Comparison of ENCODE assay signal across 9 mouse cellular contexts in genomic region chr1:136395073-136395472, GRCm38 (mm10). TPM values are rescaled to one million over a fixed set of nuclear protein-coding genes. Genes with fewer than 3 reads are reported as not detected.
DNase-seq lines count a peak whose midpoint lies in the region; ATAC-seq and TF ChIP-seq lines count a peak whose summit lies in the region.
"Had no signal": no experiment of that assay in that cellular context is flagged by ENCODE, and none has a peak within 500 bp of the region (broad histone marks: within the 10 kb centered on the region; RNA-seq: fewer than 3 reads in every experiment).

No protein-coding gene starts in this region.

- dilution Hi-C loops in CH12.LX (cut with MboI; ENCODE audit: extremely low pct_ligation_motif_present, extremely low pct_unique_long_range_greater_than_20kb, low sequenced_read_pairs): no loop called here

- in situ Hi-C loops in CH12.LX (cut with MboI; ENCODE audit: low pct_ligation_motif_present, low pct_unique_long_range_greater_than_20kb, low sequenced_read_pairs): no loop called here

- no peak; the same call in 1 of the 2 replicates for TF ChIP-seq POLR2A in CH12.LX (IDR thresholded peaks at IDR 0.05; ENCODE audit: low read depth, low read length)

- 30% methylated on average over 5 of the region's 5 CpGs for WGBS in forebrain, embryonic 13.5 days
- WGBS in liver, embryonic 16.5 days (ENCODE audit: insufficient replicate concordance): 34% methylated on average over 5 of the region's 5 CpGs
- 30% methylated on average over 5 of the region's 5 CpGs for WGBS in intestine, embryonic 15.5 days

- peaks cover 0 to 28% of the 10 kb centered on the region in 2 experiments; a peak in 3 of 4 replicates for H3K4me1 ChIP-seq in CH12.LX (ENCODE audit: control insufficient read depth in 1 of 2, insufficient read depth in 2 of 2)
- 0 out of 2 replicates have a peak, but pooled peaks cover 7% of the 10 kb centered on the region for H3K4me1 ChIP-seq in forebrain, embryonic 13.5 days
- H3K4me1 ChIP-seq in liver, embryonic 16.5 days (ENCODE audit: control insufficient read depth, low read depth, low read length): peaks cover 2% of the 10 kb centered on the region; the same call in 1 of the 2 replicates
- no peaks in the 10 kb centered on the region for H3K4me1 ChIP-seq in intestine, embryonic 15.5 days (replicated peaks)

- no peak for ATAC-seq in forebrain, embryonic 13.5 days
- peak; percentile 21; the same call in 1 of the 2 replicates for ATAC-seq in liver, embryonic 16.5 days (ENCODE audit: low read depth)
- ATAC-seq in intestine, embryonic 15.5 days: no peak
- ATAC-seq: Patski had no signal

- peak overlapping the region; percentile 48 for H3K9ac ChIP-seq in CH12.LX (ENCODE audit: insufficient read depth, low read depth)
- no peak overlapping the region for H3K9ac ChIP-seq in forebrain, embryonic 13.5 days
- no peak overlapping the region for H3K9ac ChIP-seq in liver, embryonic 16.5 days (ENCODE audit: low read depth, low read length)
- H3K9ac ChIP-seq in intestine, embryonic 15.5 days: no peak overlapping the region
- H3K9ac ChIP-seq: lung, embryonic 14.5 days had no signal

- H3K27ac ChIP-seq in CH12.LX (ENCODE audit: insufficient read depth, low read depth): no peak overlapping the region
- no peak overlapping the region for H3K27ac ChIP-seq in forebrain, embryonic 13.5 days
- no peak overlapping the region for H3K27ac ChIP-seq in liver, embryonic 16.5 days (ENCODE audit: low read length)
- no peak overlapping the region for H3K27ac ChIP-seq in intestine, embryonic 15.5 days

- no peaks in the 10 kb centered on the region for H3K27me3 ChIP-seq in CH12.LX (replicated peaks)
- no peaks in the 10 kb centered on the region for H3K27me3 ChIP-seq in forebrain, embryonic 13.5 days
- H3K27me3 ChIP-seq in liver, embryonic 16.5 days (ENCODE audit: control insufficient read depth, insufficient read depth, low read depth, low read length): peaks cover 4% of the 10 kb centered on the region; the same call in 1 of the 2 replicates
- H3K27me3 ChIP-seq in intestine, embryonic 15.5 days (replicated peaks): no peaks in the 10 kb centered on the region; the same call in 1 of the 2 replicates

- H3K4me3 ChIP-seq in CH12.LX (replicated peaks in 1 of 3; ENCODE audit: low read depth in 2 of 3, low read length in 2 of 3, poor library complexity in 1 of 3): peak overlapping the region; percentile 37 to 56 (median 42)
- H3K4me3 ChIP-seq in forebrain, embryonic 13.5 days: peak overlapping the region; percentile 2; the same call in 1 of the 2 replicates
- no peak overlapping the region for H3K4me3 ChIP-seq in liver, embryonic 16.5 days (ENCODE audit: low read depth, low read length)
- H3K4me3 ChIP-seq in intestine, embryonic 15.5 days (replicated peaks): no peak overlapping the region

- TF ChIP-seq EP300 in CH12.LX (IDR thresholded peaks at IDR 0.05; ENCODE audit: low read length): no peak

- H3K9me3 ChIP-seq in CH12.LX (replicated peaks; ENCODE audit: low read length): no peaks in the 10 kb centered on the region
- H3K9me3 ChIP-seq in forebrain, embryonic 13.5 days (replicated peaks): no peaks in the 10 kb centered on the region
- no peaks in the 10 kb centered on the region for H3K9me3 ChIP-seq in liver, embryonic 16.5 days (replicated peaks; ENCODE audit: control insufficient read depth, low read length)
- no peaks in the 10 kb centered on the region for H3K9me3 ChIP-seq in intestine, embryonic 15.5 days

- H3K36me3 ChIP-seq in CH12.LX (replicated peaks in 1 of 2; ENCODE audit: control insufficient read depth in 1 of 2, insufficient read depth in 1 of 2, low read length in 1 of 2): no peaks in the 10 kb centered on the region
- no peaks in the 10 kb centered on the region for H3K36me3 ChIP-seq in forebrain, embryonic 13.5 days (ENCODE audit: poor library complexity, severe bottlenecking)
- H3K36me3 ChIP-seq in liver, embryonic 16.5 days (ENCODE audit: control insufficient read depth, insufficient read depth): no peaks in the 10 kb centered on the region
- H3K36me3 ChIP-seq in intestine, embryonic 15.5 days: no peaks in the 10 kb centered on the region

- H3K4me2 ChIP-seq in CH12.LX (ENCODE audit: insufficient read depth, low read depth, poor library complexity, severe bottlenecking): peak overlapping the region; percentile 96
- H3K4me2 ChIP-seq in forebrain, embryonic 13.5 days: peak overlapping the region; percentile 36
- peak overlapping the region; percentile 29; the same call in 1 of the 2 replicates for H3K4me2 ChIP-seq in liver, embryonic 16.5 days (ENCODE audit: low read depth, low read length)
- no peak overlapping the region for H3K4me2 ChIP-seq in intestine, embryonic 15.5 days (replicated peaks)
- H3K4me2 ChIP-seq: lung, embryonic 14.5 days had no signal

- no peaks in the 10 kb centered on the region for H3K79me2 ChIP-seq in CH12.LX (replicated peaks; ENCODE audit: control insufficient read depth, extremely low read depth, insufficient read depth, poor library complexity, severe bottlenecking)

- no peak for TF ChIP-seq CTCF in CH12.LX (conservative IDR thresholded peaks at IDR 0.05 in 1 of 2, IDR thresholded peaks at IDR 0.05 in 1 of 2; ENCODE audit: low read depth in 2 of 2, low read length in 2 of 2)

- TF ChIP-seq RAD21 in CH12.LX (IDR thresholded peaks at IDR 0.05; ENCODE audit: low read depth, low read length): no peak

- DNase-seq in CH12.LX (ENCODE audit: extremely low read depth) (peak; percentile 58), ES-CJ7 (ENCODE audit: low read depth, low spot score) (peak; percentile 67)
- no peak for DNase-seq in adrenal gland, postnatal 25 days
- DNase-seq in gastrocnemius, postnatal 4 days (ENCODE audit: low spot score in 2 of 2): no peak

TF ChIP-seq in CH12.LX, 34 proteins besides CTCF, POLR2A, EP300 and RAD21:
- TF ChIP-seq KAT2A (IDR thresholded peaks at IDR 0.05; ENCODE audit: insufficient replicate concordance, low read length) (no peak), PAX5 (IDR thresholded peaks at IDR 0.05; ENCODE audit: low read length) (no peak), TBP (conservative IDR thresholded peaks at IDR 0.05; ENCODE audit: low read depth, low read length) (0 out of 2 replicates have a peak, but pooled peaks have one; percentile 29), ELF1 (IDR thresholded peaks at IDR 0.05; ENCODE audit: low read depth, low read length) (no peak; the same call in 1 of the 2 replicates), MAX (IDR thresholded peaks at IDR 0.05; ENCODE audit: low read length) (no peak), UBTF (IDR thresholded peaks at IDR 0.05; ENCODE audit: low read depth, low read length) (no peak), ZNF384 (IDR thresholded peaks at IDR 0.05; ENCODE audit: low read depth, low read length) (peak; percentile 54), SIN3A (IDR thresholded peaks at IDR 0.05; ENCODE audit: low read length) (peak; percentile 53; the same call in 1 of the 2 replicates), RCOR1 (conservative IDR thresholded peaks at IDR 0.05; ENCODE audit: low read depth, low read length) (no peak)

RNA-seq across cellular contexts. Expression of gene Ddx59, which starts 20.0 kb away (rescaled TPM):
- total RNA-seq in CH12.LX (2012; rRNA removed) (7.2 and 9.0 TPM in 2 replicates), CH12.LX (2014; rRNA removed) (10.9 and 12.2 TPM in 2 replicates)
- polyA plus RNA-seq in CH12.LX (2012; ENCODE audit: insufficient read length, low read depth): 6.9 and 8.1 TPM in 2 replicates
- polyA plus RNA-seq in forebrain, embryonic 13.5 days (2015; fragmentation: Nextera tagmentation; extraction: Ambion mirVana): 18.2 and 20.7 TPM in 2 replicates
- polyA plus RNA-seq in liver, embryonic 16.5 days (2015; fragmentation: Nextera tagmentation; extraction: Ambion mirVana): 4.5 and 5.2 TPM in 2 replicates
- 11.6 and 12.3 TPM in 2 replicates for polyA plus RNA-seq in intestine, embryonic 15.5 days (2015; fragmentation: Nextera tagmentation; extraction: Ambion mirVana)
- total RNA-seq in adrenal gland, postnatal 25 days (2021): 10.4 and 15.7 TPM in 2 replicates
- total RNA-seq in gastrocnemius, postnatal 4 days (2021): 10 to 100 TPM; 15.2 to 15.5 TPM

RNA-seq across cellular contexts. Expression of gene Camsap2, which starts 49.2 kb away (rescaled TPM):
- total RNA-seq in CH12.LX (2012; rRNA removed): 5.6 and 7.0 TPM in 2 replicates
- total RNA-seq in CH12.LX (2014; rRNA removed): 9.5 and 10.0 TPM in 2 replicates
- polyA plus RNA-seq in CH12.LX (2012; ENCODE audit: insufficient read length, low read depth): 10.9 and 11.3 TPM in 2 replicates
- 22.1 and 23.3 TPM in 2 replicates for polyA plus RNA-seq in forebrain, embryonic 13.5 days (2015; fragmentation: Nextera tagmentation; extraction: Ambion mirVana)
- polyA plus RNA-seq in liver, embryonic 16.5 days (2015; fragmentation: Nextera tagmentation; extraction: Ambion mirVana): 5.1 and 5.8 TPM in 2 replicates
- 6.0 and 6.9 TPM in 2 replicates for polyA plus RNA-seq in intestine, embryonic 15.5 days (2015; fragmentation: Nextera tagmentation; extraction: Ambion mirVana)
- total RNA-seq in adrenal gland, postnatal 25 days (2021): 39.4 and 46.0 TPM in 2 replicates
- 10 to 100 TPM; 25.6 to 26.7 TPM for total RNA-seq in gastrocnemius, postnatal 4 days (2021)

Comparison
In these comparisons a context has a peak if more than half of its experiments do, and no peak if none do; other contexts are left out.
1. DNase-seq: peak in CH12.LX (single experiment) and ES-CJ7 (single experiment); none in adrenal gland, postnatal 25 days (single experiment) and gastrocnemius, postnatal 4 days (0 of 2).
2. H3K4me3 ChIP-seq: peak in CH12.LX (3 of 3) and forebrain, embryonic 13.5 days (single experiment); none in liver, embryonic 16.5 days (single experiment) and intestine, embryonic 15.5 days (single experiment).